Mouse (Mus musculus) liver, adult 2 months (tissue): Measurements from ENCODE around the gene Cramp1l.
"Not testable (repeated sequence)": the region's sequence is repeated elsewhere in the genome, so short reads cannot be mapped to it uniquely, and the experiment has no call there.

Experiments used
- CTCF ChIP-seq: fragments of 200-500 bp; IDR thresholded peaks from 2 replicates; pipeline ENCODE4 v1.5.1; 2011; ENCODE audit warnings: low read depth, low read length, control low read depth
- POLR2A ChIP-seq: fragments of 200-500 bp; IDR thresholded peaks from 2 replicates; pipeline ENCODE4 v1.6.1; 2011; ENCODE audit warnings: low read length, control low read depth; ENCODE audit not compliant: insufficient read depth; ENCODE audit errors: extremely low read depth

- TF ChIP-seq CTCF, result peak; percentile 66
- not testable (repeated sequence) for TF ChIP-seq POLR2A
Measured at GRCm38 (mm10) chr17:24942453-24942852, 73.1 kb downstream of the Cramp1l start.
